Comparison of ENCODE assay signal across 10 mouse cellular contexts in the genomic region with DNA sequence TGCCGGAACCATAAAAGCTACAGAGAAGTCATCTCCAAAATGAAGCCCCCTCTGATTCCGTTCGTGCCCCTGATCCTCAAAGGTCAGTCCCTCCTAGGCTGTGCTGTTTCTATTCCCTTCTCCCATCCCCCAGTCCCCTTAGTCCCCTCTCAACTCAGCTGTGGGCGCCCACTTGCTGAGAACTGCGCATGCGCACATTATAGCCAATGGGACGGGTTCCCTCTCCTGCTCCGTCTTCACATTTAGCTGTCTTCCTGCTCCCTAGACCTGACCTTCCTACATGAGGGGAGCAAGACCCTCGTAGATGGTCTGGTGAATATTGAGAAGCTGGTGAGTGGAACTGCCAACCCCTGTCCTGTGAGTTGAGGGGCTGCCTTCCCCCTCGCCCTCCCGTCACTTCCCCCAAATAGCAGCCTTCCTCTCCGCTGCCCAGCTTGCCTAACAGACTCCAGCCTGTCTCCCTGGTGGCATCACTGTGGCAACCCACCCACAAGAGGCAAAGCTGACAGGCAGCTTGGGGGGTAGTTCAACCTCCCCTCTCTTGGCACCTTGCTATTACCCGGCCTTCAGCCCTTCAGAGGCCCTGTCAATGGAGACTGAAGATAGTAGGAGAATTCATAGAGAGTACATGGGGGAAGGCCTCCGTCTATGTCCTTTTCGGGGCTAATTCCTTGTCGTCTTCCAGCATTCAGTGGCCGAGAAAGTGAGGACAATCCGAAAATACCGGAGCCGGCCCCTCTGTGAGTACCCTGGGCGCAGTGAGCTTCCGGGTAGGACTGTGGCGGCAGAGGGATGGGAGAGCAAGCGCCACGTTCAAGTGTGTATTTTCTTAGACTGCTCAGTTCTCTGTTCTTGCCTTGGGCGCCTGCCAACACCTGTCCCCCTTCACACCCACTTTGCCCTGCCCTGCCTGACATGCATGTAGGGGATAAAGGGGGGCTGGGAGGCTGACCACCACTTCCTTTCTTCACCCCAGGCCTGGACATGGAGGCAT. TPM values are rescaled to one million over a fixed set of nuclear protein-coding genes. Genes with fewer than 3 reads are reported as not detected.
DNase-seq lines count a peak whose midpoint lies in the region; ATAC-seq lines count a peak whose summit lies in the region.
"Had no signal": no experiment of that assay in that cellular context is flagged by ENCODE, and none has a peak within 500 bp of the region (broad histone marks: within the 10 kb centered on the region; RNA-seq: fewer than 3 reads in every experiment).

No protein-coding gene starts in this region.

- 60% methylated on average over 26 of the region's 26 CpGs for WGBS in forebrain, embryonic 15.5 days
- WGBS in midbrain, embryonic 13.5 days = 65% methylated on average over 26 of the region's 26 CpGs

- H3K4me1 ChIP-seq in forebrain, embryonic 15.5 days = peaks cover 18% of the 10 kb centered on the region
- peaks cover 21% of the 10 kb centered on the region for H3K4me1 ChIP-seq in midbrain, embryonic 13.5 days (replicated peaks)

- peak overlapping the region; percentile 27 for H3K4me2 ChIP-seq in forebrain, embryonic 15.5 days (replicated peaks)
- H3K4me2 ChIP-seq in midbrain, embryonic 13.5 days (replicated peaks) = peak overlapping the region; percentile 37

- H3K4me3 ChIP-seq in forebrain, embryonic 15.5 days = 0 out of 2 replicates have a peak overlapping the region, but pooled peaks have one; percentile 13
- H3K4me3 ChIP-seq in midbrain, embryonic 13.5 days (replicated peaks) = peak overlapping the region; percentile 14; the same call in 1 of the 2 replicates

- DNase-seq in cerebellum, postnatal 14 days = peak; percentile 53 to 70
- DNase-seq in ES-CJ7 (ENCODE audit: low read depth, low spot score) (peak; percentile 60), MN1 (ENCODE audit: low spot score) (no peak)
- DNase-seq in frontal cortex, postnatal 36 days (ENCODE audit: low spot score in 2 of 2) = no peak
- DNase-seq: adrenal gland, adult 8-10 months had no signal

- no peaks in the 10 kb centered on the region for H3K36me3 ChIP-seq in forebrain, embryonic 15.5 days
- H3K36me3 ChIP-seq in midbrain, embryonic 13.5 days = 0 out of 2 replicates have a peak, but pooled peaks cover 6% of the 10 kb centered on the region

- no peak for ATAC-seq in cerebellum, adult (ENCODE audit: insufficient number of reproducible peaks, low FRiP score, low TSS enrichment)
- peak; percentile 38; the same call in 1 of the 2 replicates for ATAC-seq in forebrain, embryonic 15.5 days (replicated peaks)
- ATAC-seq in midbrain, embryonic 13.5 days = peak; percentile 74
- no peak for ATAC-seq in frontal cortex, adult (ENCODE audit: low TSS enrichment)

- no peaks in the 10 kb centered on the region for H3K27me3 ChIP-seq in forebrain, embryonic 15.5 days
- H3K27me3 ChIP-seq in midbrain, embryonic 13.5 days = 0 out of 2 replicates have a peak, but pooled peaks cover 6% of the 10 kb centered on the region

- 0 out of 2 replicates have a peak overlapping the region, but pooled peaks have one; percentile 21 for H3K27ac ChIP-seq in forebrain, embryonic 15.5 days (replicated peaks)
- H3K27ac ChIP-seq in midbrain, embryonic 13.5 days = no peak overlapping the region
- H3K27ac ChIP-seq: kidney, postnatal 0 days had no signal

- H3K9ac ChIP-seq in forebrain, embryonic 15.5 days (replicated peaks) = no peak overlapping the region
- H3K9ac ChIP-seq in midbrain, embryonic 13.5 days (replicated peaks) = peak overlapping the region; percentile 54

- H3K9me3 ChIP-seq in forebrain, embryonic 15.5 days = no peaks in the 10 kb centered on the region
- no peaks in the 10 kb centered on the region for H3K9me3 ChIP-seq in midbrain, embryonic 13.5 days

RNA-seq across cellular contexts. Expression of a gene that starts 13.0 kb away (rescaled TPM):
- polyA plus RNA-seq in forebrain, embryonic 15.5 days (2015; fragmentation: Nextera tagmentation; extraction: Ambion mirVana) = 4.4 and 5.1 TPM in 2 replicates
- polyA plus RNA-seq in midbrain, embryonic 13.5 days (2015; fragmentation: Nextera tagmentation; extraction: Ambion mirVana) = 4.9 and 5.2 TPM in 2 replicates

RNA-seq across cellular contexts. Expression of a gene that starts 13.8 kb away (rescaled TPM):
- 4.2 and 5.8 TPM in 2 replicates for polyA plus RNA-seq in forebrain, embryonic 15.5 days (2015; fragmentation: Nextera tagmentation; extraction: Ambion mirVana)
- 4.7 and 5.8 TPM in 2 replicates for polyA plus RNA-seq in midbrain, embryonic 13.5 days (2015; fragmentation: Nextera tagmentation; extraction: Ambion mirVana)

RNA-seq across cellular contexts. Expression of a gene that starts 45.7 kb away (rescaled TPM):
- 53.5 and 53.9 TPM in 2 replicates for polyA plus RNA-seq in forebrain, embryonic 15.5 days (2015; fragmentation: Nextera tagmentation; extraction: Ambion mirVana)
- polyA plus RNA-seq in midbrain, embryonic 13.5 days (2015; fragmentation: Nextera tagmentation; extraction: Ambion mirVana) = 52.6 and 57.6 TPM in 2 replicates

RNA-seq across cellular contexts. Expression of a gene that starts 55.1 kb away (rescaled TPM):
- polyA plus RNA-seq in forebrain, embryonic 15.5 days (2015; fragmentation: Nextera tagmentation; extraction: Ambion mirVana) = 30.2 and 31.7 TPM in 2 replicates
- 34.2 and 34.5 TPM in 2 replicates for polyA plus RNA-seq in midbrain, embryonic 13.5 days (2015; fragmentation: Nextera tagmentation; extraction: Ambion mirVana)

RNA-seq across cellular contexts. Expression of a gene that starts 57.2 kb away (rescaled TPM):
- 11.2 and 12.1 TPM in 2 replicates for polyA plus RNA-seq in forebrain, embryonic 15.5 days (2015; fragmentation: Nextera tagmentation; extraction: Ambion mirVana)
- polyA plus RNA-seq in midbrain, embryonic 13.5 days (2015; fragmentation: Nextera tagmentation; extraction: Ambion mirVana) = 10.6 and 11.3 TPM in 2 replicates

Comparison
In these comparisons a context has a peak if more than half of its experiments do, and no peak if none do; other contexts are left out.
1. DNase-seq: peak in cerebellum, postnatal 14 days (2 of 2) and ES-CJ7 (single experiment); none in MN1 (single experiment) and frontal cortex, postnatal 36 days (0 of 2).
2. ATAC-seq: peak in forebrain, embryonic 15.5 days (single experiment) and midbrain, embryonic 13.5 days (single experiment); none in cerebellum, adult (single experiment) and frontal cortex, adult (single experiment).